Mouse (Mus musculus): ENCODE data around the gene Armc2. TPM values are rescaled to one million over a fixed set of nuclear protein-coding genes. Genes with fewer than 3 reads are reported as not detected.

Gene Armc2
- 0.07 and 0.08 TPM in 2 replicates for total RNA-seq (2012; rRNA removed)
- under 1 TPM in 1 of 2 experiments, not detected in 1; 0.13 TPM for polyA plus RNA-seq (2012; ENCODE audit: insufficient read depth in 1 of 2, insufficient read length in 2 of 2, low read depth in 1 of 2, low replicate concordance in 2 of 2, missing spikeins in 1 of 2)

GRCm38 (mm10) chr10:42018016-42018949, at the start of gene Armc2:
Gene Armc2 (minus strand): TSS chr10:42018442.
- H3K9ac ChIP-seq (ENCODE audit: control insufficient read depth, low read depth, low read length, poor library complexity, severe bottlenecking), result peak within 1 kb of the TSS; percentile 63
- peaks cover 0 to 5% of the 10 kb centered on the region in 2 experiments; a peak in 3 of 4 replicates for H3K4me1 ChIP-seq (ENCODE audit: control insufficient read depth in 1 of 2, insufficient read depth in 2 of 2, low read length in 2 of 2)
- peaks cover 0 to 4% of the 10 kb centered on the region in 2 experiments; a peak in 1 of 4 replicates for H3K36me3 ChIP-seq (ENCODE audit: control insufficient read depth in 1 of 2, insufficient read depth in 2 of 2, low read length in 2 of 2)
- H3K27ac ChIP-seq (ENCODE audit: control insufficient read depth, low read depth, low read length), result no peak within 1 kb of the TSS
- peaks cover 16 to 35% of the 10 kb centered on the region in 2 experiments for H3K27me3 ChIP-seq (ENCODE audit: control insufficient read depth in 1 of 2, insufficient read depth in 2 of 2, low read length in 2 of 2)
- no peaks in the 10 kb centered on the region for H3K79me2 ChIP-seq (ENCODE audit: control insufficient read depth, insufficient read depth, low read length, poor library complexity)
- peak within 1 kb of the TSS; percentile 52 to 64 for H3K4me3 ChIP-seq (ENCODE audit: control insufficient read depth in 1 of 2, insufficient read depth in 1 of 2, low read depth in 2 of 2, low read length in 2 of 2)
- DNase-seq (ENCODE audit: low read depth, low spot score), result peak; percentile 76
- H3K9me3 ChIP-seq (replicated peaks; ENCODE audit: insufficient read depth, low read length), result no peaks in the 10 kb centered on the region
- TF ChIP-seq GATA1 (IDR thresholded peaks at IDR 0.05; ENCODE audit: low read depth, low read length) (no peak), MXI1 (IDR thresholded peaks at IDR 0.05; ENCODE audit: low read depth, low read length) (peak; percentile 39; the same call in 1 of the 2 replicates), ZKSCAN1 (IDR thresholded peaks at IDR 0.05; ENCODE audit: low read depth, low read length) (no peak), USF1 (IDR thresholded peaks at IDR 0.05; ENCODE audit: low read depth, low read length) (no peak), TCF12 (IDR thresholded peaks at IDR 0.05; ENCODE audit: low read depth, low read length) (no peak), MAX (IDR thresholded peaks at IDR 0.05; ENCODE audit: low read length) (no peak; the same call in 1 of the 2 replicates), TBP (IDR thresholded peaks at IDR 0.05; ENCODE audit: low read depth, low read length) (no peak), MYB (IDR thresholded peaks at IDR 0.05; ENCODE audit: low read depth, low read length) (no peak), CTCF (IDR thresholded peaks at IDR 0.05 in 2 of 3, conservative IDR thresholded peaks at IDR 0.05 in 1 of 3; ENCODE audit: control insufficient read depth in 1 of 3, insufficient read depth in 1 of 3, low read depth in 2 of 3, low read length in 3 of 3, poor library complexity in 1 of 3, severe bottlenecking in 1 of 3) (no peak), TAL1 (IDR thresholded peaks at IDR 0.05; ENCODE audit: low read length) (no peak), ELF1 (IDR thresholded peaks at IDR 0.05; ENCODE audit: low read depth, low read length) (no peak), MAZ (IDR thresholded peaks at IDR 0.05; ENCODE audit: low read depth, low read length) (no peak), ETS1 (IDR thresholded peaks at IDR 0.05; ENCODE audit: low read depth, low read length) (no peak), ZNF384 (IDR thresholded peaks at IDR 0.05; ENCODE audit: low read depth, low read length) (no peak), NELFE (IDR thresholded peaks at IDR 0.05; ENCODE audit: low read depth, low read length) (peak; percentile 57), SMC3 (IDR thresholded peaks at IDR 0.05; ENCODE audit: low read depth, low read length) (no peak), USF2 (IDR thresholded peaks at IDR 0.05; ENCODE audit: borderline replicate concordance in 1 of 2, insufficient read depth in 1 of 2, low read depth in 1 of 2, low read length in 2 of 2) (no peak), UBTF (IDR thresholded peaks at IDR 0.05; ENCODE audit: borderline replicate concordance, insufficient read depth, low read depth, low read length) (no peak), BHLHE40 (IDR thresholded peaks at IDR 0.05; ENCODE audit: borderline replicate concordance, low read depth, low read length) (no peak), MAFK (IDR thresholded peaks at IDR 0.05; ENCODE audit: borderline replicate concordance, low read depth, low read length) (no peak), SIN3A (IDR thresholded peaks at IDR 0.05; ENCODE audit: low read length) (peak; percentile 33; the same call in 1 of the 2 replicates), KAT2A (conservative IDR thresholded peaks at IDR 0.05; ENCODE audit: low read depth, low read length) (no peak), CHD2 (IDR thresholded peaks at IDR 0.05; ENCODE audit: low read length) (no peak), NRF1 (IDR thresholded peaks at IDR 0.05; ENCODE audit: insufficient read depth, low read depth, low read length, poor library complexity, severe bottlenecking) (peak; percentile 75), RCOR1 (IDR thresholded peaks at IDR 0.05; ENCODE audit: low read depth, low read length) (no peak), GABPA (IDR thresholded peaks at IDR 0.05; ENCODE audit: low read depth, low read length) (no peak), POLR2A (IDR thresholded peaks at IDR 0.05; ENCODE audit: control insufficient read depth in 1 of 2, insufficient read depth in 1 of 2, low read depth in 1 of 2, low read length in 2 of 2, poor library complexity in 1 of 2) (peak in 1 of 2 experiments; percentile 73; a peak in 2 of 4 replicates), JUND (IDR thresholded peaks at IDR 0.05; ENCODE audit: low read depth, low read length) (no peak), POLR2AphosphoS2 (IDR thresholded peaks at IDR 0.05; ENCODE audit: low read length) (no peak), MEF2A (IDR thresholded peaks at IDR 0.05; ENCODE audit: extremely low read depth, insufficient replicate concordance, low read depth, low read length, poor library complexity, severe bottlenecking) (no peak), EP300 (IDR thresholded peaks at IDR 0.05; ENCODE audit: low read depth in 1 of 2, low read length in 2 of 2) (no peak), POLR2AphosphoS5 (IDR thresholded peaks at IDR 0.05; ENCODE audit: borderline replicate concordance, low read depth, low read length) (no peak), RAD21 (IDR thresholded peaks at IDR 0.05; ENCODE audit: low read depth, low read length) (no peak), E2F4 (IDR thresholded peaks at IDR 0.05; ENCODE audit: borderline replicate concordance, low read depth, low read length) (no peak), CHD1 (IDR thresholded peaks at IDR 0.05; ENCODE audit: low read depth, low read length) (no peak)

All from MEL (cell line).